Mouse (Mus musculus) MEL (cell line): Measurements from ENCODE around the gene Zfp638.

Experiments
- CTCF ChIP-seq, 3 experiments: IDR thresholded peaks in 2 of 3; conservative IDR thresholded peaks in 1 of 3; 2 replicates each; pipeline ENCODE4 v1.5.1; 2011 to 2012; ENCODE audit warnings: low read length in 3 of 3, low read depth in 2 of 3, mild to moderate bottlenecking in 2 of 3, improper control_type of control experiment in 1 of 3, inconsistent platforms in 1 of 3, mixed read lengths in 1 of 3, moderate library complexity in 1 of 3; ENCODE audit not compliant: control insufficient read depth in 1 of 3, insufficient read depth in 1 of 3, poor library complexity in 1 of 3, severe bottlenecking in 1 of 3
- GATA1 ChIP-seq: IDR thresholded peaks from 2 replicates; pipeline ENCODE4 v1.6.1; 2011; ENCODE audit warnings: low read depth, low read length, improper control_type of control experiment
- MEF2A ChIP-seq: IDR thresholded peaks from 2 replicates; pipeline ENCODE4 v1.6.1; 2014; ENCODE audit warnings: low read depth, mild to moderate bottlenecking, inconsistent platforms, low read length, improper control_type of control experiment; ENCODE audit not compliant: poor library complexity, insufficient replicate concordance, severe bottlenecking; ENCODE audit errors: extremely low read depth
- POLR2A ChIP-seq, 2 experiments: IDR thresholded peaks; 2 replicates each; pipeline ENCODE4 v1.6.1; 2011 to 2012; ENCODE audit warnings: low read length in 2 of 2, mild to moderate bottlenecking in 2 of 2, control low read depth in 1 of 2, improper control_type of control experiment in 1 of 2, low read depth in 1 of 2, moderate library complexity in 1 of 2; ENCODE audit not compliant: control insufficient read depth in 1 of 2, insufficient read depth in 1 of 2, poor library complexity in 1 of 2
- POLR2AphosphoS2 ChIP-seq: IDR thresholded peaks from 2 replicates; pipeline ENCODE4 v1.6.1; 2011; ENCODE audit warnings: low read length, improper control_type of control experiment
- RAD21 ChIP-seq: IDR thresholded peaks from 2 replicates; pipeline ENCODE4 v1.6.1; 2011; ENCODE audit warnings: mild to moderate bottlenecking, low read depth, low read length, improper control_type of control experiment
- ZC3H11A ChIP-seq: IDR thresholded peaks from 2 replicates; pipeline ENCODE4 v1.6.1; 2012; ENCODE audit warnings: low read depth, mild to moderate bottlenecking, inconsistent platforms, low read length, improper control_type of control experiment

DNA sequence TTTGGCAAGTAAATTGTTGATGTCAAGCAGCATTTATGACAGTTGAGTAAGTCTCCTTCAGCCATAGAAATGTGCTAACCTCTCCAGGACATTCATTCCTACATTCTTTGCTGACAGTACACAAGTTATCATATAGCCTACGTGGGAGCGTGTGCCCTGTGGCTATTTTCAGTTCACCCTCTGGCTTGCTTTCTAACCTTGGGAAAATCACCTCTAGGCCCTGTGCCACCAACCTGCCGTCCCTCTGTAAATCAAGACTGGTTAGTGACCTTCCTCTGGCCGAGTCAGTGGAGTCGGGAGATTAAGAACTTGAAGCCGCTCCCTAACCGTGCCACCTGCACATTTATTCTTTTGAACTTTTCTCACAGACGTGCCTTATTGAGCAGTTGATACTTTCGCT lies 6.9 kb upstream of the Zfp638 start:
- TF ChIP-seq RAD21 = no peak
- no peak for TF ChIP-seq GATA1
- no peak for TF ChIP-seq MEF2A
- no peak for TF ChIP-seq CTCF (IDR thresholded peaks at IDR 0.05 in 2 of 3, conservative IDR thresholded peaks at IDR 0.05 in 1 of 3; ENCODE audit: control insufficient read depth in 1 of 3, insufficient read depth in 1 of 3, low read depth in 2 of 3, low read length in 3 of 3, poor library complexity in 1 of 3, severe bottlenecking in 1 of 3)
- no peak for TF ChIP-seq ZC3H11A
- TF ChIP-seq POLR2A (IDR thresholded peaks at IDR 0.05; ENCODE audit: control insufficient read depth in 1 of 2, insufficient read depth in 1 of 2, low read depth in 1 of 2, low read length in 2 of 2, poor library complexity in 1 of 2) = no peak
- TF ChIP-seq POLR2AphosphoS2 = no peak
